Mouse (Mus musculus) neural tube, postnatal 0 days (tissue): ENCODE measurements around the gene Sel1l3. TPM values are rescaled to one million over a fixed set of nuclear protein-coding genes. Genes with fewer than 3 reads are reported as not detected.

Source experiments
- polyA plus RNA-seq: library from polyadenylated mRNA; unstranded; fragments of >200 nt; fragmentation: Nextera tagmentation; extraction: Ambion mirVana; gene quantifications from 2 replicates; pipeline ENCODE4 v1.2.1, GENCODE M21; 2015

The Sel1l3 gene
- 5.1 and 5.6 TPM in 2 replicates for polyA plus RNA-seq

GRCm38 (mm10) chr5:53213711-53214352, at the start of gene Sel1l3:
Gene Sel1l3 (minus strand): TSS chr5:53213927.

Other genes with a start within 250 kb of the Sel1l3 start
- 0.05 and 0.13 TPM in 2 replicates for gene Slc34a2, start 175.8 kb downstream of the Sel1l3 start, polyA plus RNA-seq
- gene Smim20, start 53.2 kb upstream of the Sel1l3 start, polyA plus RNA-seq, result 89.2 and 94.0 TPM in 2 replicates